Mouse (Mus musculus): Measurements from ENCODE around the gene Cnn1. TPM values are rescaled to one million over a fixed set of nuclear protein-coding genes. Genes with fewer than 3 reads are reported as not detected.
"Not testable (repeated sequence)": the region's sequence is repeated elsewhere in the genome, so short reads cannot be mapped to it uniquely, and the experiment has no call there.

Cnn1 gene
- polyA plus RNA-seq, 1 experiment from 2014 or later = 444 TPM

- H3K27ac ChIP-seq = no peak overlapping the region
- no peak overlapping the region for H3K9ac ChIP-seq
- ATAC-seq (ENCODE audit: insufficient read depth, low FRiP score, low read depth) = no peak
- no peaks in the 10 kb centered on the region for H3K9me3 ChIP-seq
- H3K36me3 ChIP-seq = peaks cover 34% of the 10 kb centered on the region
- H3K27me3 ChIP-seq (replicated peaks) = peaks cover 12% of the 10 kb centered on the region
- peaks cover 4% of the 10 kb centered on the region for H3K4me1 ChIP-seq
- H3K4me2 ChIP-seq = no peak overlapping the region
- no peak overlapping the region for H3K4me3 ChIP-seq (replicated peaks)
- 87% methylated on average over 9 of the region's 9 CpGs for WGBS
Observed at GRCm38 (mm10) chr9:22058011-22058424, 41.0 kb upstream of the Cnn1 start.

DNA sequence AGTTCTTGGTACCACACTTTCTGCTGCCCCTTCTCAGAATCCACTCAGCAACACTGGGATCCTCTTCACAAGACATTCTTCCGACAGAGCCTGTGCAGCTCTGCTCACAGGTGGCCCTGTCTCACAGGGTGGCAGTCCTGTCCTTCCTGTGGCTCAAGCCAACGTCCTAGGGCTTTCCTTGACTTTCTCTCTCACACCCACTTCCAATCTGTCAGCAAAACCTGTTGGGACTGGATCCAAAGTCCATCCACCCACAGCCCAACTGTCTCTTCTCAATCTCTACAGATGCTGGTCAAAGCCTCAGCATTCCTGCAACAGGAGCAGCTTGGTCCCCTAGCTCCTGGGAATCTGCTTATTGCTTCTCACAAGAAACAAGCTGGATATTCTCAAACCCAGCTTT lies 37.7 kb upstream of the Cnn1 start:
- no peak overlapping the region for H3K27ac ChIP-seq
- H3K4me2 ChIP-seq = no peak overlapping the region
- H3K9ac ChIP-seq = no peak overlapping the region
- H3K9me3 ChIP-seq = no peaks in the 10 kb centered on the region
- no peak overlapping the region for H3K4me3 ChIP-seq (replicated peaks)
- peaks cover 55% of the 10 kb centered on the region for H3K36me3 ChIP-seq
- no peaks in the 10 kb centered on the region for H3K4me1 ChIP-seq
- no peaks in the 10 kb centered on the region for H3K27me3 ChIP-seq (replicated peaks)
- WGBS = 85% methylated on average over 2 of the region's 2 CpGs
- no peak for ATAC-seq (ENCODE audit: insufficient read depth, low FRiP score, low read depth)

DNA sequence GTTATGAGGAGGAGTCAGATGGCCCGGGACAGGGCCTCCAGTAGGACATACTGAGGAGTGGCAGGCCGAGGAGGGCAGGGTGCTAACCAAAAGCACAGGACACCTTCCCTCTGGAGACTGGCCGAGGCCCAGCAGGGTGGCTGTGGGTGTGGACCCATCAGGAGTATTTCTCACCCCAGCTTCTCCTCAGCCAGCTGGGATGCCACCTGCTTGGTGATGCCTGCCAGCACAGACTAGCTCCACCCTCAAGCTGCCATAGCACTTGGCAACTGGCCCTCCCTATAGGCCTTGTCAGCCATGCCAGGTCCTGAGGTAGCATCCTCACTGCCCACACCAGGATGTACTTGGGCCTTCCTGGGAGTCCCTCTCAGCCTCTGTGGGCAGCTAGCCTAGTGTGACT lies 34.7 kb upstream of the Cnn1 start:
- H3K9me3 ChIP-seq = no peaks in the 10 kb centered on the region
- WGBS = 93% methylated on average over 3 of the region's 3 CpGs
- ATAC-seq (ENCODE audit: insufficient read depth, low FRiP score, low read depth) = no peak
- no peak overlapping the region for H3K27ac ChIP-seq
- no peaks in the 10 kb centered on the region for H3K4me1 ChIP-seq
- no peaks in the 10 kb centered on the region for H3K27me3 ChIP-seq (replicated peaks)
- peaks cover 45% of the 10 kb centered on the region for H3K36me3 ChIP-seq
- H3K4me3 ChIP-seq (replicated peaks) = no peak overlapping the region
- H3K9ac ChIP-seq = no peak overlapping the region
- no peak overlapping the region for H3K4me2 ChIP-seq

GRCm38 (mm10) chr9:22065642-22066041 lies 33.4 kb upstream of the Cnn1 start:
- no peak for ATAC-seq (ENCODE audit: insufficient read depth, low FRiP score, low read depth)
- H3K36me3 ChIP-seq = peaks cover 39% of the 10 kb centered on the region
- no peak overlapping the region for H3K9ac ChIP-seq
- H3K9me3 ChIP-seq = no peaks in the 10 kb centered on the region
- H3K27ac ChIP-seq = no peak overlapping the region
- WGBS = 92% methylated on average over 11 of the region's 11 CpGs
- 0 out of 2 replicates have a peak, but pooled peaks cover 5% of the 10 kb centered on the region for H3K4me1 ChIP-seq
- H3K4me3 ChIP-seq (replicated peaks) = no peak overlapping the region
- H3K27me3 ChIP-seq (replicated peaks) = no peaks in the 10 kb centered on the region
- no peak overlapping the region for H3K4me2 ChIP-seq

DNA sequence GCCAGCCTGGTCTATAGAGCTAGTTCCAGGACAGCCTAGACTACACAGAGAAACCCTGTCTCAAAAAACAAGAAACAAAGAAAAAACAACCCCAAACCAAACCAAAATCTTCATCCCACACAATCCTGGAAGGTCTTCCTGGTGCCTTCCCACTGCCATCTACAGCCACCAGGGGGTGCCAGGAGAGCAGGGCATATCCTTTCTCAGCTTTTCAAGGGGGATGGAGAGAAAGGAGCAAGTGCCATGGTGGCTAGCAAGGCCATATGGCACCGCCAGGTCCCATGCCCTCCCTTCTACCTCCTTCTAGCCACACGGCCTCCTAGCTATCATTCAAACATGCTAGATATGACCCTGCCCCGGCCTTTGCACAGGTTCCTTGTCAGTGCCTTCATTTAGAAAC lies 32.6 kb upstream of the Cnn1 start:
- Histone ChIP-seq H3K36me3 (peaks cover 33% of the 10 kb centered on the region), H3K9ac (no peak overlapping the region), H3K4me1 (0 out of 2 replicates have a peak, but pooled peaks cover 5% of the 10 kb centered on the region), H3K9me3 (no peaks in the 10 kb centered on the region), H3K27ac (no peak overlapping the region), H3K4me2 (no peak overlapping the region), H3K27me3 (replicated peaks) (no peaks in the 10 kb centered on the region), H3K4me3 (replicated peaks) (no peak overlapping the region)
- 69% methylated on average over 3 of the region's 3 CpGs for WGBS
- ATAC-seq (ENCODE audit: insufficient read depth, low FRiP score, low read depth) = no peak

- 0 out of 2 replicates have a peak, but pooled peaks cover 5% of the 10 kb centered on the region for H3K4me1 ChIP-seq
- H3K27me3 ChIP-seq (replicated peaks) = no peaks in the 10 kb centered on the region
- H3K27ac ChIP-seq = no peak overlapping the region
- H3K9ac ChIP-seq = no peak overlapping the region
- no peak overlapping the region for H3K4me3 ChIP-seq (replicated peaks)
- H3K9me3 ChIP-seq = no peaks in the 10 kb centered on the region
- ATAC-seq (ENCODE audit: insufficient read depth, low FRiP score, low read depth) = no peak
- H3K4me2 ChIP-seq = no peak overlapping the region
- WGBS = 74% methylated on average over 5 of the region's 5 CpGs
- H3K36me3 ChIP-seq = peaks cover 27% of the 10 kb centered on the region
Observed at GRCm38 (mm10) chr9:22067195-22067594, 31.8 kb upstream of the Cnn1 start.

DNA sequence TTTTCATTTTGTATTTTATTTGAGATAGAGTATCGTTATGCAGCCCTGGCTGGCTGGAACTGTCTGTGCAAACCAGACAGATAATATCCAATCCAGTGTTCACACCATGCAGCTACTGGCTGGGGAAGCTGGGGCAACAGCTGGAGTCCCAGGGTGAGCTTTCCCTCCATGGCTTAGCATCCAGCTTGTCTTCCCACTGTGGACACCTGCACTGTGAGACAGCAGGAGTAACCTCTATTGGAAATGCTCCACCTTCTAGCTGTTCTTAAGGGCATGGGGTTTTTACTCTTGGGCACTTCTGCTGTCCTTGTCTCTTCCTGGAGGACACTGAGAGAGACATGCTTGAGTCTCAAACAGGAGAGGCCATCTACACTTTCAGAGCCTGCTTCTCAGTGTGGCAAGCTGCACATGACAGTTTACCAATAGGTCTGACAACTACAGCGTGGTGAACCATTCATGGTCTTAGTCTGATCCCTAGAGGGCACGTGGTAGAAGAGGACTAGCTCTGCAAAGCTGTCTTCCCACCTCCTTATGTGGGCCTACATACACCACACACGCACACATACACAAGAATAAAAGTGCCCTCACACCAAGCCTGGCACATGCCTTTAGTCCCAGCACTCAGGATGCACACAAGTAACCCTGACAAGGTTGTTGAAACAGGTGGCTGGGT lies 29.0 kb upstream of the Cnn1 start:
- H3K27me3 ChIP-seq (replicated peaks) = no peaks in the 10 kb centered on the region
- peaks cover 14% of the 10 kb centered on the region for H3K36me3 ChIP-seq
- H3K4me2 ChIP-seq = peak overlapping the region; percentile 63
- 0 out of 2 replicates have a peak overlapping the region, but pooled peaks have one; percentile 11 for H3K9ac ChIP-seq
- no peaks in the 10 kb centered on the region for H3K9me3 ChIP-seq
- WGBS = 60% methylated on average over 4 of the region's 4 CpGs
- H3K4me1 ChIP-seq = 0 out of 2 replicates have a peak, but pooled peaks cover 5% of the 10 kb centered on the region
- H3K27ac ChIP-seq = no peak overlapping the region
- peak overlapping the region; percentile 90 for H3K4me3 ChIP-seq (replicated peaks)
- no peak for ATAC-seq (ENCODE audit: insufficient read depth, low FRiP score, low read depth)

DNA sequence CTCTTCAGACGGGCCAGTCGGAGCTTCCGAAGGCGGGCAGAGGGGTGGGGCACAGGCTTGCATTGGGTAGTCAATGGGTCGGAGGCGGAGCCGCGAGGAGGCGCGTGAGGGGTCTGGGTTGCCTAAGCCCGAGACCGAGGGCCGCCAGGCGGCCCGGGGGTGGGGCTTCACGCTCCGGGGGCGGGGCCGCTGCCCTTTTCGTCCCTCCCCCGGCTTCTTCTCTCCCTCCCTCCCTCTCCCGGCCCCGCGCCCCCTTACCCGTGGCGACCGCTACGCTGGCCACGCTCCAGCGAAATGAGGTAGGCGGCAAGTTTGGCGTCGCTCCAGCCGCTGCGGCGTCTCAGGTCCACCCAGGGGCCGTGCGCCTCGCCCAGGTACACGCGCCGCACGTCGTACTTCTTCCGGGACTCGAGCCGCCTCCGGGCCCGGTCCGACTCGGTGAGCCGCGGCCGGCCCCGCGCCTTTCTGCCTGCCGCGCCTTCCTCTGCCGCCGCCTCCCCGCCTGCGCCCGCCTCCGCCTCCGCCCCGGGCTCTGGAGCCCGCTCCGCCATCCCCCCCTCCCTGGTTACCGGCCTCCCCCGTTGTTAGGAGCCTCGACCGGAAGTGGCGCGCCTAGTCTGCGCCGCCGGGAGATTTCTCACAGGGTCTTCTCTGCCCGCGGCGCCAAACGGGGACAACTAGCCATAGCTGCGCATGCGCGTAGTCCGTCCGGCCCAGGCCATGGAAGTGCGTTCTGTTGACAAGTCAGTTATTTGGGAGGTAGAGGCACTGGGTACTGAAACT lies 28.0 kb upstream of the Cnn1 start, which contains the start of the genes Gm49318 and Zfp653:
Gm49318 (minus strand) TSS at position 469 of the 783 bp plus-strand sequence.
Zfp653 (minus strand) TSS at position 586 of the 783 bp plus-strand sequence.
- Histone ChIP-seq H3K9me3 (no peaks in the 10 kb centered on the region), H3K4me3 (replicated peaks) (peak within 1 kb of the TSS; percentile 90), H3K27ac (peak within 1 kb of the TSS; percentile 99), H3K27me3 (replicated peaks) (no peaks in the 10 kb centered on the region), H3K4me2 (peak within 1 kb of the TSS; percentile 63), H3K36me3 (peaks cover 7% of the 10 kb centered on the region; the same call in 1 of the 2 replicates), H3K4me1 (0 out of 2 replicates have a peak, but pooled peaks cover 5% of the 10 kb centered on the region), H3K9ac (peak within 1 kb of the TSS; percentile 83)
- WGBS = under 1% methylated on average over 71 of the region's 87 CpGs
- ATAC-seq (ENCODE audit: insufficient read depth, low FRiP score, low read depth) = peak; percentile 97

DNA sequence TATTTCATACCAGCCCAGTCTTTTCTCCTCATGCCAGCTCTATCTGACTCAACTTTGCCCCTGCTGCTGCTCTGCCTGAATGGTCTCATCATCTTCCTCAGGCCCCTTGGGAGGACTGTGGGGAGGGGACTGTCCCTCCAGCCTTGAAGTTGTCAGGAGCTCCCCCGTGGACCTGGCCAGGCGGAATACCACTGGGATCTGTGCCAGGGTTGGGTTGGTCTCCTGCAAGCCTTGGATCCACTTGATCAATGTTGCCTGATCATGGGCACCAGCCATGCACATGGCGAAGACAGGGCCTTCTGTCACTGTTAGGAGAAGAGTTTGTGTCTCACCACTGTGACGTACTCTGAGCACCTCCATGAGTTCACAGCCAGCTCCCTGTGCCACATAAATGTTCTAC lies 26.7 kb upstream of the Cnn1 start:
- Histone ChIP-seq H3K9me3 (no peaks in the 10 kb centered on the region), H3K36me3 (peaks cover 7% of the 10 kb centered on the region; the same call in 1 of the 2 replicates), H3K9ac (no peak overlapping the region), H3K4me1 (0 out of 2 replicates have a peak, but pooled peaks cover 5% of the 10 kb centered on the region), H3K27me3 (replicated peaks) (no peaks in the 10 kb centered on the region), H3K27ac (no peak overlapping the region), H3K4me2 (no peak overlapping the region), H3K4me3 (replicated peaks) (no peak overlapping the region)
- no peak for ATAC-seq (ENCODE audit: insufficient read depth, low FRiP score, low read depth)
- 91% methylated on average over 4 of the region's 4 CpGs for WGBS

DNA sequence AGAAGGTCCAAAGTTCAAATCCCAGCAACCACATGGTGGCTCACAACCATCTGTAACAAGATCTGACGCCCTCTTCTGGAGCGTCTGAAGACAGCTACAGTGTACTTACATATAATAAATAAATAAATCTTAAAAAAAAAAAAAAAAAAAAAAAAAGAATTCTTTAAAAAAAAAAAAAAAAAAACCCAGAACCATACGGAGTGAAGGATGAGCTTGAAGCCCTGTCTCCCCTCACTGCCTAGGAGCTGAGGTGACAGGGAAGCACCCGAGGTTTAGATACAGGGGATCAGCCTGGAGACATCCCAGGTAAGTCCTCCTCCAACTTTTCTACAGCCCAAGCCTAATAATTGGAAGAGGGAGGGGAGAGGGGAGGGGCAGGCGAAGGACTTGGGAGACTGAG lies 23.2 kb upstream of the Cnn1 start:
- not testable (repeated sequence) for H3K27ac ChIP-seq; H3K36me3 ChIP-seq; H3K4me2 ChIP-seq; H3K4me3 ChIP-seq (replicated peaks); ATAC-seq (ENCODE audit: insufficient read depth, low FRiP score, low read depth); H3K27me3 ChIP-seq (replicated peaks); H3K4me1 ChIP-seq; H3K9me3 ChIP-seq; H3K9ac ChIP-seq
- 79% methylated on average over 5 of the region's 5 CpGs for WGBS

DNA sequence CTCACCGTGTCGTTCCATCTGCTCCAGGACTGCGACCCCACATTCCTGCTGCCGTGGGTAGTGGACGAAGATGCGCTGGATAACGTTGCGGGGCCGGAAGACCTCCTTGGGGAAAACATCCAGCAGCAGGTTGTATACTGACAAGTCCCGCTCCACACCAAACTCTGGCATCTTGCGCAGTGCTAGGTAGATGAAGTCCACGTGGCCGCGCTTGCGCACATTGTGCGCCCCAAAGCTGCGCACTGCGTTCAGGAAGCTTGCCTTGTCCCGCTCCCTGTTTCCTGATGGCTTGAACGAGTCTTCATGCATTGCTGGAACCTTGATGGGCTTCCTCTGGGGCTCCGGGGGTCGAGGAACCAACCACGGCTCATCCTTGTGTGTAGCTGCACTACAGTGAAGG lies 22.8 kb upstream of the Cnn1 start:
- Histone ChIP-seq H3K9ac (no peak overlapping the region), H3K27me3 (replicated peaks) (no peaks in the 10 kb centered on the region), H3K4me1 (no peaks in the 10 kb centered on the region), H3K4me3 (replicated peaks) (no peak overlapping the region), H3K27ac (no peak overlapping the region), H3K4me2 (no peak overlapping the region), H3K9me3 (no peaks in the 10 kb centered on the region), H3K36me3 (peaks cover 4% of the 10 kb centered on the region; the same call in 1 of the 2 replicates)
- ATAC-seq (ENCODE audit: insufficient read depth, low FRiP score, low read depth) = no peak
- WGBS = 90% methylated on average over 23 of the region's 23 CpGs

- Histone ChIP-seq H3K27ac (peak overlapping the region; percentile 31; the same call in 1 of the 2 replicates), H3K4me3 (replicated peaks) (peak overlapping the region; percentile 67), H3K4me2 (peak overlapping the region; percentile 84), H3K9me3 (no peaks in the 10 kb centered on the region), H3K9ac (peak overlapping the region; percentile 58), H3K4me1 (peaks cover 7% of the 10 kb centered on the region; the same call in 1 of the 2 replicates), H3K36me3 (0 out of 2 replicates have a peak, but pooled peaks cover 4% of the 10 kb centered on the region), H3K27me3 (replicated peaks) (no peaks in the 10 kb centered on the region)
- 32% methylated on average over 4 of the region's 4 CpGs for WGBS
- no peak for ATAC-seq (ENCODE audit: insufficient read depth, low FRiP score, low read depth)
Observed at GRCm38 (mm10) chr9:22084667-22085021, 14.4 kb upstream of the Cnn1 start.
